Mouse (Mus musculus) midbrain, embryonic 15.5 days (tissue): ENCODE measurements around the gene Hdgfl3. TPM values are rescaled to one million over a fixed set of nuclear protein-coding genes. Genes with fewer than 3 reads are reported as not detected.

Experiments used
- ATAC-seq: fragments of 200-750 bp; cut with Nextera tagmentation; replicated peaks from 2 replicates; pipeline ENCODE4 v1.8.0; 2017; ENCODE audit warnings: moderate TSS enrichment
- H3K27ac ChIP-seq: fragments of 300-500 bp; sonication (generic); 2 replicates; pipeline ENCODE4 v1.5.1; 2015; ENCODE audit warnings: mild to moderate bottlenecking, inconsistent platforms
- H3K27me3 ChIP-seq: fragments of 300-500 bp; sonication (generic); replicated peaks from 2 replicates; pipeline ENCODE4 v1.6.1; 2015; ENCODE audit warnings: inconsistent platforms
- H3K36me3 ChIP-seq: fragments of 300-500 bp; sonication (generic); replicated peaks from 2 replicates; pipeline ENCODE4 v1.6.1; 2015; ENCODE audit warnings: inconsistent platforms
- H3K4me1 ChIP-seq: fragments of 300-500 bp; sonication (generic); 2 replicates; pipeline ENCODE4 v1.6.1; 2015; ENCODE audit warnings: inconsistent platforms
- H3K4me2 ChIP-seq: fragments of 300-500 bp; sonication (generic); 2 replicates; pipeline ENCODE4 v1.6.1; 2015; ENCODE audit warnings: inconsistent platforms, mild to moderate bottlenecking, moderate library complexity
- H3K4me3 ChIP-seq: fragments of 300-500 bp; sonication (generic); 2 replicates; pipeline ENCODE4 v1.5.1; 2015; ENCODE audit warnings: mild to moderate bottlenecking, inconsistent platforms
- H3K9ac ChIP-seq: fragments of 300-500 bp; sonication (generic); 2 replicates; pipeline ENCODE4 v1.6.1; 2015; ENCODE audit warnings: mild to moderate bottlenecking, inconsistent platforms
- H3K9me3 ChIP-seq: fragments of 300-500 bp; sonication (generic); 2 replicates; pipeline ENCODE4 v1.6.1; 2016; ENCODE audit warnings: inconsistent platforms
- WGBS: fragments of 180-500 bp; shearing (Covaris S2); methylation state at CpG from one replicate; pipeline ENCODE4 v1.1.7; 2015; ENCODE audit warnings: mixed read lengths; 5-methylcytosine and 5-hydroxymethylcytosine counted together
- polyA plus RNA-seq: library from polyadenylated mRNA; unstranded; fragments of >200 nt; fragmentation: Nextera tagmentation; extraction: Ambion mirVana; gene quantifications from 2 replicates; pipeline ENCODE4 v1.2.1, GENCODE M21; 2015

Gene Hdgfl3
- 67.0 and 71.7 TPM in 2 replicates for polyA plus RNA-seq

GRCm38 (mm10) chr7:81934267-81934745 is at the start of gene Hdgfl3:
TSS of gene Hdgfl3 (minus strand) at chr7:81934473.
- Histone ChIP-seq H3K9me3 (no peaks in the 10 kb centered on the region), H3K4me1 (peaks cover 36% of the 10 kb centered on the region), H3K27ac (peak within 1 kb of the TSS; percentile 99), H3K4me3 (peak within 1 kb of the TSS; percentile 98), H3K9ac (peak within 1 kb of the TSS; percentile 99), H3K36me3 (no peaks in the 10 kb centered on the region), H3K4me2 (peak within 1 kb of the TSS; percentile 75), H3K27me3 (no peaks in the 10 kb centered on the region)
- under 1% methylated on average over 52 of the region's 63 CpGs for WGBS
- ATAC-seq: peak; percentile 92

- Histone ChIP-seq H3K4me1 (no peaks in the 10 kb centered on the region), H3K4me3 (no peak overlapping the region)
- WGBS: 89% methylated on average over 6 of the region's 6 CpGs
These were observed 49.4 kb upstream of the Hdgfl3 start for GRCm38 (mm10) chr7:81983651-81984050.

GRCm38 (mm10) chr7:81978304-81978703 is 44.0 kb upstream of the Hdgfl3 start:
- Histone ChIP-seq H3K4me2 (no peak overlapping the region), H3K4me1 (no peaks in the 10 kb centered on the region), H3K4me3 (no peak overlapping the region), H3K36me3 (no peaks in the 10 kb centered on the region), H3K27me3 (no peaks in the 10 kb centered on the region), H3K9ac (no peak overlapping the region), H3K27ac (no peak overlapping the region), H3K9me3 (no peaks in the 10 kb centered on the region)
- WGBS: 78% methylated on average over 8 of the region's 8 CpGs
- no peak for ATAC-seq

More at GRCm38 (mm10) chr7:81983651-81984050, 49.4 kb upstream of the Hdgfl3 start:
- Histone ChIP-seq H3K9me3 (no peaks in the 10 kb centered on the region), H3K27ac (no peak overlapping the region), H3K4me2 (no peak overlapping the region), H3K9ac (no peak overlapping the region), H3K27me3 (peaks cover 2% of the 10 kb centered on the region), H3K36me3 (no peaks in the 10 kb centered on the region)
- ATAC-seq: no peak

- Histone ChIP-seq H3K4me2 (no peak overlapping the region), H3K4me1 (no peaks in the 10 kb centered on the region), H3K27me3 (no peaks in the 10 kb centered on the region), H3K9ac (no peak overlapping the region), H3K27ac (no peak overlapping the region), H3K36me3 (no peaks in the 10 kb centered on the region), H3K9me3 (no peaks in the 10 kb centered on the region), H3K4me3 (no peak overlapping the region)
- WGBS: 93% methylated on average over 10 of the region's 10 CpGs
- ATAC-seq: no peak
These were observed 40.3 kb upstream of the Hdgfl3 start for GRCm38 (mm10) chr7:81974616-81975015.

- Histone ChIP-seq H3K27me3 (no peaks in the 10 kb centered on the region), H3K4me2 (no peak overlapping the region), H3K9me3 (no peaks in the 10 kb centered on the region), H3K9ac (no peak overlapping the region), H3K4me1 (no peaks in the 10 kb centered on the region), H3K27ac (no peak overlapping the region), H3K4me3 (no peak overlapping the region), H3K36me3 (no peaks in the 10 kb centered on the region)
- no peak for ATAC-seq
- 92% methylated on average over 12 of the region's 12 CpGs for WGBS
These were observed 39.7 kb upstream of the Hdgfl3 start for GRCm38 (mm10) chr7:81973939-81974338.

GRCm38 (mm10) chr7:81973339-81973738 is 39.1 kb upstream of the Hdgfl3 start:
- ATAC-seq: no peak
- Histone ChIP-seq H3K4me1 (no peaks in the 10 kb centered on the region), H3K4me3 (no peak overlapping the region), H3K9ac (no peak overlapping the region), H3K36me3 (no peaks in the 10 kb centered on the region), H3K27ac (no peak overlapping the region), H3K27me3 (no peaks in the 10 kb centered on the region), H3K9me3 (no peaks in the 10 kb centered on the region), H3K4me2 (no peak overlapping the region)
- 96% methylated on average over 5 of the region's 5 CpGs for WGBS

GRCm38 (mm10) chr7:81968975-81969374 is 34.7 kb upstream of the Hdgfl3 start:
- 87% methylated on average over 6 of the region's 6 CpGs for WGBS
- Histone ChIP-seq H3K27me3 (no peaks in the 10 kb centered on the region), H3K4me3 (no peak overlapping the region), H3K9ac (no peak overlapping the region), H3K9me3 (no peaks in the 10 kb centered on the region), H3K4me2 (no peak overlapping the region), H3K36me3 (no peaks in the 10 kb centered on the region), H3K4me1 (no peaks in the 10 kb centered on the region), H3K27ac (no peak overlapping the region)
- ATAC-seq: no peak

- Histone ChIP-seq H3K9ac (no peak overlapping the region), H3K27me3 (no peaks in the 10 kb centered on the region), H3K4me3 (no peak overlapping the region), H3K4me1 (no peaks in the 10 kb centered on the region), H3K27ac (no peak overlapping the region), H3K36me3 (no peaks in the 10 kb centered on the region), H3K9me3 (no peaks in the 10 kb centered on the region), H3K4me2 (no peak overlapping the region)
- 86% methylated on average over 4 of the region's 4 CpGs for WGBS
- no peak for ATAC-seq
These were observed 34.2 kb upstream of the Hdgfl3 start for GRCm38 (mm10) chr7:81968451-81968850.

- Histone ChIP-seq H3K4me2 (no peak overlapping the region), H3K27ac (no peak overlapping the region)
- ATAC-seq: no peak
These were observed 31.9 kb upstream of the Hdgfl3 start for GRCm38 (mm10) chr7:81966195-81966594.

GRCm38 (mm10) chr7:81959704-81960103 is 25.4 kb upstream of the Hdgfl3 start:
- Histone ChIP-seq H3K27ac (no peak overlapping the region), H3K9me3 (no peaks in the 10 kb centered on the region), H3K36me3 (no peaks in the 10 kb centered on the region), H3K4me1 (no peaks in the 10 kb centered on the region), H3K9ac (no peak overlapping the region), H3K4me3 (no peak overlapping the region), H3K4me2 (no peak overlapping the region), H3K27me3 (no peaks in the 10 kb centered on the region; the same call in 1 of the 2 replicates)
- 5% methylated on average over 3 of the region's 3 CpGs for WGBS
- ATAC-seq: no peak; the same call in 1 of the 2 replicates

More at GRCm38 (mm10) chr7:81966195-81966594, 31.9 kb upstream of the Hdgfl3 start:
- Histone ChIP-seq H3K4me1 (no peaks in the 10 kb centered on the region), H3K4me3 (no peak overlapping the region), H3K9me3 (no peaks in the 10 kb centered on the region), H3K27me3 (no peaks in the 10 kb centered on the region), H3K36me3 (no peaks in the 10 kb centered on the region), H3K9ac (no peak overlapping the region)
- WGBS: 82% methylated on average over 5 of the region's 5 CpGs

- Histone ChIP-seq H3K27me3 (no peaks in the 10 kb centered on the region; the same call in 1 of the 2 replicates), H3K4me2 (no peak overlapping the region), H3K27ac (no peak overlapping the region), H3K36me3 (no peaks in the 10 kb centered on the region), H3K4me1 (no peaks in the 10 kb centered on the region), H3K9me3 (no peaks in the 10 kb centered on the region), H3K9ac (no peak overlapping the region), H3K4me3 (no peak overlapping the region)
- peak; percentile 65; the same call in 1 of the 2 replicates for ATAC-seq
These were observed 20.1 kb upstream of the Hdgfl3 start for GRCm38 (mm10) chr7:81954208-81954846.

- Histone ChIP-seq H3K4me1 (no peaks in the 10 kb centered on the region), H3K4me2 (no peak overlapping the region), H3K27me3 (no peaks in the 10 kb centered on the region), H3K9ac (no peak overlapping the region), H3K4me3 (no peak overlapping the region), H3K36me3 (no peaks in the 10 kb centered on the region), H3K27ac (no peak overlapping the region), H3K9me3 (no peaks in the 10 kb centered on the region)
- no peak for ATAC-seq
- WGBS: 76% methylated on average over 2 of the region's 2 CpGs
These were observed 16.2 kb upstream of the Hdgfl3 start for GRCm38 (mm10) chr7:81950499-81950898.

GRCm38 (mm10) chr7:81945398-81945797 is 11.1 kb upstream of the Hdgfl3 start:
- Histone ChIP-seq H3K9me3 (no peaks in the 10 kb centered on the region), H3K4me1 (no peaks in the 10 kb centered on the region), H3K27ac (no peak overlapping the region), H3K36me3 (no peaks in the 10 kb centered on the region), H3K4me2 (no peak overlapping the region), H3K4me3 (no peak overlapping the region), H3K27me3 (no peaks in the 10 kb centered on the region), H3K9ac (no peak overlapping the region)
- WGBS: 17% methylated on average over 4 of the region's 4 CpGs
- no peak; the same call in 1 of the 2 replicates for ATAC-seq
